Mouse (Mus musculus) embryo, embryonic 9.5 days (tissue): ENCODE results near the gene Adcy10.

ENCODE experiments used
- DNase-seq: peaks from one replicate; pipeline ENCODE4 v3.0.0-alpha.2; 2017; ENCODE audit errors: extremely low spot score

The Adcy10 gene

GRCm38 (mm10) chr1:165484688-165485233 is at the start of gene Adcy10:
Adcy10 (plus strand) TSS chr1:165485183.
- DNase-seq, result no peak

DNA sequence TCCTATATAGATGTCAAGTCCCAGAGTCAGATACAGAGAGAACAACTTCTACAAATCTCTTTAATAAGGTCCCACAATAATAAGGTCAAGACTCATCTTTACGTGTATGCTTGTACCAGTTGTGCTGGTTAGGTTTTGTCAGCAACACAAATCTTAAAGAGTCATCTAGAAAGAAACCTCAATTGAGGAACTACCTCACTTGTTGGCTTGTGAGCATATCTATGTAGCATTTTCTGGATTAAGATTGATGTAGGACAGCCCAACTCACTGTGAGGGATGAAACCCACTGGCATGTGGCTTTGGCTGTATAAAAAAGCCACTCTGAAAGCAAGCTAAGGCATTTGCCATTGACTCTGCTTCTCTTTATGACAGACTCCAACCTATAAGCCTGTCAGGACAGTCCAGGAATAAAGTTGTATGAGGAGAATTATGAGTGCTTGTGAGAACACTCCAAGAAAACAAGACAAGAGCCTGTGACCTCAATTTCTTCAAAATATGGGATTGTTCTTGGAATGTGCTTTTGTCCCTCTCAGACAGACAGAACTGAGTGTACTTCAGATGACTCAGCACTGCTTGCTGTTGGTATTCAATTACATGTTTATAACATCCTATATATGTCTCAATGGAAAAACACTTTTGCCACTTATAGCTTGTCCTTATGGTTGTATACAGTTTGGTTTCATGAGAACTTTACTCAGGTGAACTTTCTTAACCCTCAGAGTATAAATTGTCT is 46.5 kb upstream of the Adcy10 start:
- no peak for DNase-seq

DNA sequence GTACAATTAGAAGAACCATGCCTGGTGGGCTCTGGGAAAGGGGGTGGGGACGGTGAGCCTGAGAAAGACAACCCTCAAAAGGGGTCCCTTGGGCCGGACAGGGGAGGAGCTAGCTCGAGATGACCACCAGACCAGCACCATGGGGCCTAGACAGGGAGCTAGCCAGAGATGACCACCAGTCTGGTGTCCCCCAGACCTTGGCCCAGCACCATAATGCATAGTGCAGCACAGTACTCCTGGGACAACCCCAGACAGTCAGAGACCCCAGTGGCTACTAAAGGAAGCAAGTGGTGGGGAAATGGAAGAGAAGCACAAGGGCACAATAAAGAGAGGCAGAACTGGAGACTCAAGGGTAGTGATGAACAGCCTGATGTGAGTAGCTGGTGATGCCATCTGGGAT is 44.2 kb upstream of the Adcy10 start:
- no peak for DNase-seq

GRCm38 (mm10) chr1:165441201-165441600 is 43.8 kb upstream of the Adcy10 start:
- no peak for DNase-seq

DNA sequence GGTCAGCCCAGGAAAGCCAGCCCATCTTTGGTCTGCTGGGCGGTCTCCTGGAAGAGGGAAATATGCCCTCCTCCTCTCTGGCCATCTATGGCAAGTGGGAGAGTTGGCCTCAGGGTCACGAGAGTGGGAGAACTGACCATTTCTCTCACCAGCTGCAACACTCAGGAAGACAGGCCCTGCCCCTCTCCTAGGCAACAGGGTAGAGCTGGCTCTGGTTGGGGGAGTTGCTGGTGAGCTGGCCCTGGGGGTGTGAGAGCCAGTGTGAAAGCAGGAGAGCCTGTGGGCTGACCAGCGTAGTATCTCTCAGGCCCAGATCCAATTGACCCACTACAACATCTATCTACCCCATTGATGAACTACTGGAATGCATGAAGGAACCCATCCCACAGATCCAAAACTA is 43.3 kb upstream of the Adcy10 start:
- no peak for DNase-seq

DNA sequence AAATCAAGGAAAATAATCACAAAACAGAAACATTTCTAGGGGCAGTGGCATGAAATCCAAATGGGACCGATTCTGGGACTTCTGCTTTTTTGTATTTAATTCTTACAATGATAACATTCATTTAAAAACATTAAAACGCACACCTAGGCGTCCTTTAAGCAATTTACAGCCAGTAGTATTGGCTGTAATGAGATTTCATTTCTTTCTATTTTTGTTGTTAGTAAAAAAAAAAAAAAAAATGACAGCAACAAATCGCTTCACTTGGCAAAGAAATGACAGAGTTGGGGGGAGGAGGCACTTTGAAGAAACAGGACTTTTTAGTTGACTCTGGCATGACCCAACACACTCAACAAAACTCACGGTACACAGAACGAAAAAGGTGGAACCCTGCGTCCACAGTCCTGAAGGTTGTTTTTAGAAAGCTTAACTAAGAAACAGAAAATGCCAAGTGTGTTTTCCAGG is 25.9 kb upstream of the Adcy10 start:
- no peak for DNase-seq

GRCm38 (mm10) chr1:165459503-165460181 is 25.3 kb upstream of the Adcy10 start:
- peak; percentile 61 for DNase-seq

DNA sequence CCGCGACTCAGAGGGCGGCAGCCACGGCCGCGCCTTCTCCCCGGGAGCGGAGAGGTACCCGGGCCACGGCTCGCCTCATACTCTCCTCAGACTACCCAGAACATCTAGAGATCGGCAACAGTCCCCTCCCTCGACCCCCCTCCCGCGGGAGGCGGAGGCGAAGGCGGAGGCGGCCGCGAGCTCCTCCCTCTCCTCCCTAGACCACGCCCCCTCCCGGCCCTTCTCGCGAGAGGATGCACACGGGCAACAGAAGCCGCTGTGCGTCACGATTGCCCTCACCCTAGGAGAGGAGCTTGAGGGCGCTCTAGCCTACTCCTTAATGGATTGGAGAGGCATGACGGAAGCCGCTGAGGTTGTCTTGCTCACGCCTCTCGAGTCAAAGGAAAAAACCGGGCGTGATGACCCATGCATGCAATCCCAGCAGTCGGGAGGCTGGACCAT is 24.6 kb upstream of the Adcy10 start, which contains the start of the genes Dcaf6 and Mpc2:
Gene Dcaf6 (minus strand): TSS at position 116 of the 441 bp plus-strand sequence.
Gene Mpc2 (plus strand): TSS at position 278 of the 441 bp plus-strand sequence.
- peak; percentile 100 for DNase-seq

- peak; percentile 99 for DNase-seq
Observed at GRCm38 (mm10) chr1:165460801-165461377, 24.1 kb upstream of the Adcy10 start.

- DNase-seq, result peak; percentile 23
Observed at GRCm38 (mm10) chr1:165461681-165462080, 23.3 kb upstream of the Adcy10 start.

- DNase-seq, result no peak
Observed at GRCm38 (mm10) chr1:165462861-165463260, 22.1 kb upstream of the Adcy10 start.

GRCm38 (mm10) chr1:165464574-165464973 is 20.4 kb upstream of the Adcy10 start:
- no peak for DNase-seq

- DNase-seq, result no peak
Observed at GRCm38 (mm10) chr1:165468971-165469370, 16.0 kb upstream of the Adcy10 start.

DNA sequence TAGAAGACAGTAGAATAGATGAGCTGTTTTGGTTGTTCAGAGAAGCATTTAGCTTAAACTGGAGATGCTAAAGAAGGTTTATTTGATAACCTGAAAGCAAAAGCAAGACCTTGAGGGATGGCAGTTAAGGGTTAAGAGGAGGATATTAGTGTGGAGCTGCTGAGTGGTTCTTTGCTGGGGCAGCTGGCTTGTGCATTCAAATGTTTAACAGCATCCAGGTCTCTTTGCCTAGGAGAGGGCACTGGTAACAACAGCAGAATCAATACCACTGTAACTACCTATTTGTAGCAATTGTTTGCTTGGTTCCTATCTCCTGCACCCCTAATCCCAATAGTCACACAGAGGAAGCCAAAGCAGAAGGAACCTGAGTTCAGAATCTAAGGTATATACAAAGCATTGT is 15.3 kb upstream of the Adcy10 start:
- DNase-seq, result no peak

DNA sequence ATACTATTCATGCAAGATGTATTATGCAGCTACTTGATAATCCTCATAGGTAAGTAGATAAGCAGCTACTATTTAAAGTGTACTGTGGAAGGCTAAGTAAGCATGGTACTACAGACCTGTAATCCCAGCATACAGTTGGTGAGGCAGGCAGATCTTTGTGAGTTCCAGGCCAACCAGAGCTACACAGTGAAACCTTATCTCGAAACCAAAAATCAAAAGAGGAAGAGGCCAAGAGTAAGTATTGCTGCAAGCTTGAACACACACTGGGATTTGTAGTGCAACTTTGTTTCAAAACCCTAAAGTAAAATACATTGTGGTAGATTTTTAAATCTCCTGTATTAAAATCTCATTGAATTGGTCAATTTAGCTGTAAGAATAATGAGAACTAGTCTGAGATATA is 13.5 kb upstream of the Adcy10 start:
- no peak for DNase-seq

DNA sequence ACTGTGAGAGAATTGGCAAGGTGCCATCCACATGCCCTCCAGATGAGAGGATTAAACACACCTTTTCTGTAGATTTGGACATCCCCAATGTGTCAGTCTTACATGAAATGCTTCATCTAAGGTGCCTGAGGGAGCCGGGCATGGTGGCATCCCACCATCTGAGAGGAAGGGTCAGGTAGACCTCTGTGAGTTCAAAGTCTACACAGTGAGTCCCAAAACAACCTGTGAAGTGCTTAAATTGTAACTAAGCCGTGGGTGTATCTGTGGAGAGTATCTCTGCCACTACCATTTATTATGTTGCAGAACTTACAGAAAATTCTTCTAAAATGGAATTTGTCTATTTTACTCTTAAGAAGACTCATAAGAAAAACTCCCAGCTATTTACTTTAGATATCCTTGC is 1.1 kb downstream of the Adcy10 start:
- DNase-seq, result no peak

DNA sequence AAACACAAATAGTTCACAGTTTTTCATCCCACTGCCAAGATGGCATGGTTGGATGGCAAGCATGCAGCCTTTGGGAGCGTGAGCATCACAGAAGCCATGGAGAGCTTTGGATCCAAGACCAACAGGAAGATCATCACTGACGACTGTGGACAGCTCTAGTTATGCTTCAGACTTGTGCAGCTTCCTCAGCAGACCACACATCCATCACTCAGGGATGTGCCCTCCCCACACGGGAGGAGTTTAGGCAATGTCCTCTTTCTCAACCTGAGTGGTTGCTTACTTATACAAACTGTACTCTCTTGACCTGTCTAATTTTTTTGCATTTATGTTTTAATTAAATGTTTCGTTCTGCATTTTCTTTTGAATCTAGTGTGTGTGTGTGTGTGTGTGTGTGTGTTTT is 4.2 kb downstream of the Adcy10 start:
- DNase-seq, result no peak

- no peak for DNase-seq
Observed at GRCm38 (mm10) chr1:165498856-165499255, 13.9 kb downstream of the Adcy10 start.

DNA sequence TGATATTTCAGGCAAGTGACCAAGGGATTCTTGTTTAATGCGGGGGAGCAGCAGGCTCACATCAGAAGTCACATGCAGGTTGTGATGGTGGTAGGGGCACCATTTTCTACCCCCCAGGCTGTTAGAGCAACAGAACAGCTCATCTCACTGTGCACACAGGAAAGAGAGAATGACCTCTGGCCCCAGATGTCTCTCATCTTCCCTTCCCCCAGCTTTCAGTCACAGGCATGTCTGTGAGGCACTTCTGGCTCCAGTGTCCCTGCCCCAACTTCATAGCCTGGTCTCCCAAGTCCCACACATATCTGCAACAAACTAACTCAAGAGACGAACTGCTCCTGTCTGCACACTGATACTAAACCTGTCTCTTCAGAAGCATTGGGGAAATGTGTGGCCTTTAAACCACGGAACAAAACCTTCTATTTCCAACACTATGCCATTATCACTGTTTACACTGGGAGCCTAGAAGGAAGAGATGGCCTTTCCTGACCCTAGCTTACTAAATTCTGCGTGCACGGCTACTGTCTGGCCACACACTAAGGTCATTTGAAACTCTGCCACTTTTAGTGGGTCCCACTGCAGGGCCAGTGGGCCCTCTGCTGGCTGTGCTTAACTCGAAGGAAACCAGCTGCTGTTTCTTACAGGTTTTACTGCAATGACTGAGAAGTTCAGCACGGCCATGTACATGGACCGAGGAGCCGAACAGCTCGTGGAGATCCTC is 18.5 kb downstream of the Adcy10 start:
- peak; percentile 51 for DNase-seq

- DNase-seq, result no peak
Observed at GRCm38 (mm10) chr1:165506303-165506702, 21.3 kb downstream of the Adcy10 start.

GRCm38 (mm10) chr1:165510161-165510560 is 25.2 kb downstream of the Adcy10 start:
- no peak for DNase-seq

GRCm38 (mm10) chr1:165520716-165521115 is 35.7 kb downstream of the Adcy10 start:
- no peak for DNase-seq
